Mouse (Mus musculus): ENCODE measurements at regions not wholly inside any gene's neighbourhood (a gene's known extent, or its start where the extent isn't known, plus 50 kb on each side); places are given as distances from the start of the nearest gene placed in this dataset.
"Not testable (repeated sequence)": the region's sequence is repeated elsewhere in the genome, so short reads cannot be mapped to it uniquely, and the experiment has no call there.

GRCm38 (mm10) chr12:69474141-69474915, 102.1 kb upstream of the Gm9887 start:
- Histone ChIP-seq H3K27ac (ENCODE audit: low read length) (no peak overlapping the region), H3K27me3 (replicated peaks; ENCODE audit: control insufficient read depth, insufficient read depth, low read length) (no peaks in the 10 kb centered on the region), H3K4me1 (ENCODE audit: control insufficient read depth, insufficient read depth, low read length) (peaks cover 15% of the 10 kb centered on the region), H3K9ac (ENCODE audit: low read depth, low read length) (no peak overlapping the region), H3K4me3 (ENCODE audit: low read length) (no peak overlapping the region), H3K4me2 (ENCODE audit: low read depth, low read length) (no peak overlapping the region), H3K9me3 (ENCODE audit: control insufficient read depth, low read length) (no peaks in the 10 kb centered on the region), H3K36me3 (ENCODE audit: control insufficient read depth, insufficient read depth, low read length) (no peaks in the 10 kb centered on the region)
- ATAC-seq = peak; percentile 39; the same call in 1 of the 2 replicates
- 46% methylated on average over 14 of the region's 14 CpGs for WGBS

GRCm38 (mm10) chr12:69473379-69474057, 101.3 kb upstream of the Gm9887 start:
- Histone ChIP-seq H3K27me3 (replicated peaks; ENCODE audit: control insufficient read depth, insufficient read depth, low read length) (no peaks in the 10 kb centered on the region), H3K4me1 (ENCODE audit: control insufficient read depth, insufficient read depth, low read length) (peaks cover 15% of the 10 kb centered on the region), H3K4me3 (ENCODE audit: low read length) (no peak overlapping the region), H3K27ac (ENCODE audit: low read length) (no peak overlapping the region), H3K4me2 (ENCODE audit: low read depth, low read length) (no peak overlapping the region), H3K9me3 (ENCODE audit: control insufficient read depth, low read length) (no peaks in the 10 kb centered on the region), H3K9ac (ENCODE audit: low read depth, low read length) (no peak overlapping the region), H3K36me3 (ENCODE audit: control insufficient read depth, insufficient read depth, low read length) (no peaks in the 10 kb centered on the region)
- ATAC-seq = no peak
- 80% methylated on average over 13 of the region's 13 CpGs for WGBS

GRCm38 (mm10) chr12:69472912-69473311, 100.7 kb upstream of the Gm9887 start:
- Histone ChIP-seq H3K36me3 (ENCODE audit: control insufficient read depth, insufficient read depth, low read length) (no peaks in the 10 kb centered on the region), H3K27ac (ENCODE audit: low read length) (no peak overlapping the region), H3K4me3 (ENCODE audit: low read length) (no peak overlapping the region), H3K4me2 (ENCODE audit: low read depth, low read length) (no peak overlapping the region), H3K27me3 (replicated peaks; ENCODE audit: control insufficient read depth, insufficient read depth, low read length) (no peaks in the 10 kb centered on the region), H3K9me3 (ENCODE audit: control insufficient read depth, low read length) (no peaks in the 10 kb centered on the region), H3K4me1 (ENCODE audit: control insufficient read depth, insufficient read depth, low read length) (peaks cover 15% of the 10 kb centered on the region), H3K9ac (ENCODE audit: low read depth, low read length) (no peak overlapping the region)
- 81% methylated on average over 9 of the region's 9 CpGs for WGBS
- ATAC-seq = no peak

GRCm38 (mm10) chr12:69471876-69472275, 99.6 kb upstream of the Gm9887 start:
- H3K27ac ChIP-seq (ENCODE audit: low read length) = no peak overlapping the region
- no peak for ATAC-seq
- H3K4me1 ChIP-seq (ENCODE audit: control insufficient read depth, insufficient read depth, low read length) = peaks cover 14% of the 10 kb centered on the region
- H3K27me3 ChIP-seq (replicated peaks; ENCODE audit: control insufficient read depth, insufficient read depth, low read length) = no peaks in the 10 kb centered on the region
- WGBS = 57% methylated on average over 5 of the region's 5 CpGs
- no peaks in the 10 kb centered on the region for H3K36me3 ChIP-seq (ENCODE audit: control insufficient read depth, insufficient read depth, low read length)
- H3K9me3 ChIP-seq (ENCODE audit: control insufficient read depth, low read length) = no peaks in the 10 kb centered on the region
- H3K4me3 ChIP-seq (ENCODE audit: low read length) = no peak overlapping the region
- no peak overlapping the region for H3K4me2 ChIP-seq (ENCODE audit: low read depth, low read length)
- no peak overlapping the region for H3K9ac ChIP-seq (ENCODE audit: low read depth, low read length)

GRCm38 (mm10) chr12:69469004-69469403, 96.7 kb upstream of the Gm9887 start:
- no peak for ATAC-seq
- no peak overlapping the region for H3K4me2 ChIP-seq (ENCODE audit: low read depth, low read length)
- no peak overlapping the region for H3K9ac ChIP-seq (ENCODE audit: low read depth, low read length)
- no peak overlapping the region for H3K27ac ChIP-seq (ENCODE audit: low read length)
- H3K4me1 ChIP-seq (ENCODE audit: control insufficient read depth, insufficient read depth, low read length) = no peaks in the 10 kb centered on the region
- H3K9me3 ChIP-seq (ENCODE audit: control insufficient read depth, low read length) = no peaks in the 10 kb centered on the region
- H3K27me3 ChIP-seq (replicated peaks; ENCODE audit: control insufficient read depth, insufficient read depth, low read length) = no peaks in the 10 kb centered on the region
- no peaks in the 10 kb centered on the region for H3K36me3 ChIP-seq (ENCODE audit: control insufficient read depth, insufficient read depth, low read length)
- no peak overlapping the region for H3K4me3 ChIP-seq (ENCODE audit: low read length)
- WGBS = 79% methylated on average over 6 of the region's 6 CpGs

GRCm38 (mm10) chr12:69467363-69467762, 95.1 kb upstream of the Gm9887 start:
- Histone ChIP-seq H3K4me2 (ENCODE audit: low read depth, low read length) (no peak overlapping the region), H3K27ac (ENCODE audit: low read length) (no peak overlapping the region), H3K27me3 (replicated peaks; ENCODE audit: control insufficient read depth, insufficient read depth, low read length) (no peaks in the 10 kb centered on the region), H3K4me3 (ENCODE audit: low read length) (no peak overlapping the region), H3K9me3 (ENCODE audit: control insufficient read depth, low read length) (no peaks in the 10 kb centered on the region), H3K9ac (ENCODE audit: low read depth, low read length) (no peak overlapping the region), H3K4me1 (ENCODE audit: control insufficient read depth, insufficient read depth, low read length) (peaks cover 3% of the 10 kb centered on the region; the same call in 1 of the 2 replicates), H3K36me3 (ENCODE audit: control insufficient read depth, insufficient read depth, low read length) (no peaks in the 10 kb centered on the region)
- WGBS = 69% methylated on average over 4 of the region's 4 CpGs
- ATAC-seq = no peak

GRCm38 (mm10) chr12:69464906-69465305, 92.6 kb upstream of the Gm9887 start:
- Histone ChIP-seq H3K36me3 (ENCODE audit: control insufficient read depth, insufficient read depth, low read length) (no peaks in the 10 kb centered on the region), H3K9me3 (ENCODE audit: control insufficient read depth, low read length) (no peaks in the 10 kb centered on the region), H3K4me1 (ENCODE audit: control insufficient read depth, insufficient read depth, low read length) (peaks cover 7% of the 10 kb centered on the region), H3K27ac (ENCODE audit: low read length) (no peak overlapping the region), H3K4me2 (ENCODE audit: low read depth, low read length) (no peak overlapping the region), H3K4me3 (ENCODE audit: low read length) (no peak overlapping the region), H3K9ac (ENCODE audit: low read depth, low read length) (no peak overlapping the region), H3K27me3 (replicated peaks; ENCODE audit: control insufficient read depth, insufficient read depth, low read length) (no peaks in the 10 kb centered on the region)
- ATAC-seq = no peak
- 82% methylated on average over 8 of the region's 8 CpGs for WGBS

- not testable (repeated sequence) for H3K27me3 ChIP-seq (replicated peaks; ENCODE audit: control insufficient read depth, insufficient read depth, low read length); H3K4me3 ChIP-seq (ENCODE audit: low read length); H3K4me2 ChIP-seq (ENCODE audit: low read depth, low read length); H3K9me3 ChIP-seq (ENCODE audit: control insufficient read depth, low read length); H3K36me3 ChIP-seq (ENCODE audit: control insufficient read depth, insufficient read depth, low read length); H3K27ac ChIP-seq (ENCODE audit: low read length); H3K9ac ChIP-seq (ENCODE audit: low read depth, low read length); ATAC-seq
- WGBS = 96% methylated on average over 6 of the region's 6 CpGs
- H3K4me1 ChIP-seq (ENCODE audit: control insufficient read depth, insufficient read depth, low read length) = peaks cover 13% of the 10 kb centered on the region
Observed at GRCm38 (mm10) chr12:69463327-69463726, 91.1 kb upstream of the Gm9887 start.

- H3K4me1 ChIP-seq (ENCODE audit: control insufficient read depth, insufficient read depth, low read length) = peaks cover 16% of the 10 kb centered on the region
- peak; percentile 68 for ATAC-seq
- peak overlapping the region; percentile 72 for H3K27ac ChIP-seq (ENCODE audit: low read length)
- H3K9me3 ChIP-seq (ENCODE audit: control insufficient read depth, low read length) = no peaks in the 10 kb centered on the region
- H3K36me3 ChIP-seq (ENCODE audit: control insufficient read depth, insufficient read depth, low read length) = no peaks in the 10 kb centered on the region
- WGBS = 15% methylated on average over 30 of the region's 30 CpGs
- peak overlapping the region; percentile 52 for H3K4me3 ChIP-seq (ENCODE audit: low read length)
- H3K4me2 ChIP-seq (ENCODE audit: low read depth, low read length) = peak overlapping the region; percentile 83
- peak overlapping the region; percentile 59 for H3K9ac ChIP-seq (ENCODE audit: low read depth, low read length)
- no peaks in the 10 kb centered on the region for H3K27me3 ChIP-seq (replicated peaks; ENCODE audit: control insufficient read depth, insufficient read depth, low read length)
Observed at GRCm38 (mm10) chr12:69461888-69462840, 89.9 kb upstream of the Gm9887 start.

Measured in intestine, embryonic 16.5 days (tissue).